Mouse (Mus musculus): ENCODE measurements around the gene Gpr68.

- TF ChIP-seq GATA1 (IDR thresholded peaks at IDR 0.05; ENCODE audit: borderline replicate concordance, low read length), result no peak
- TF ChIP-seq FLI1 (IDR thresholded peaks at IDR 0.05; ENCODE audit: low read length), result no peak
These were observed 16.8 kb upstream of the Gpr68 start for GRCm38 (mm10) chr12:100924646-100925339.

Measured in megakaryocyte, embryonic 14.5 days (primary cell).